Mouse (Mus musculus): Measurements from ENCODE around the gene Defa21.
"Not testable (repeated sequence)": the region's sequence is repeated elsewhere in the genome, so short reads cannot be mapped to it uniquely, and the experiment has no call there.

Gene Defa21

DNA sequence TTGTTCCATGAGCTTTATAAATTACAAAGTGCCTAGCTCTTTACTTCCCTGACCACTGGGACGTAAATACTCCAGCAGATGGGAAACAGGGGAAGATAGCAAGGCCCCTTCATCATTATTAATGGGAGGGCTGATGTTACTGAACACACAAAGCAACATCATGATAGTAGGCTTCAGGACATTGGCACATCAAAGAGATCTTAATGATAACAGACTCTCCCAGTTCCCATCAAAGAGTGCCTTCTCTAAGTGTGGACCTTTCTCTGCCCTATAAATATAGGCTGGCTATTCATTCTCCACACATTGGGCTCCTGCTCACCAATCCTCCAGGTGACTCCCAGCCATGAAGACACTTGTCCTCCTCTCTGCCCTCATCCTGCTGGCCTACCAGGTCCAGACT is at the start of gene Defa21:
TSS of gene Defa21 (plus strand) at position 301 of the 400 bp plus-strand sequence.
- ATAC-seq (ENCODE audit: insufficient number of reproducible peaks, low FRiP score, low TSS enrichment) = not testable (repeated sequence)

DNA sequence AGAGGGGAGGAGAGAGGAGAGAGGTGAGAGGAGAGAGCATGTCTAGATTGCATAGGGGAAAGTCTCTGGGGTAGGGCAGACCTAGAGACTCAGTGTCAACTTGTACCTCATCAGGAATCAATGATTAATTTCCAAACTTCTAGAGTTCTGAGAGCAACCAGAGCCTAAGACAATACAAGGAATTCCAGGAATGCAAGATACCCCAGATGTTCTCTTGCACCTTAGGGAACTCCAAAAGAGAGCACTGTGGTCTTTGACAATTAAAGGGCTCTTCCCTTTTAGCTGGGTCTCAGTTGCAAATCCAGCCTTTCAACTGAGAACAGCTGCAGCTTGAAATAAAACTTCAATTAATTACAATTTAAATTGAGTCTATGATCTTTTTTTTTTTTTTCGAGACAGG is 45.5 kb upstream of the Defa21 start:
- no peak for ATAC-seq (ENCODE audit: insufficient number of reproducible peaks, low FRiP score, low TSS enrichment)

- ATAC-seq (ENCODE audit: insufficient number of reproducible peaks, low FRiP score, low TSS enrichment) = not testable (repeated sequence)
Observed at GRCm38 (mm10) chr8:20994042-20994441, 31.3 kb upstream of the Defa21 start.

DNA sequence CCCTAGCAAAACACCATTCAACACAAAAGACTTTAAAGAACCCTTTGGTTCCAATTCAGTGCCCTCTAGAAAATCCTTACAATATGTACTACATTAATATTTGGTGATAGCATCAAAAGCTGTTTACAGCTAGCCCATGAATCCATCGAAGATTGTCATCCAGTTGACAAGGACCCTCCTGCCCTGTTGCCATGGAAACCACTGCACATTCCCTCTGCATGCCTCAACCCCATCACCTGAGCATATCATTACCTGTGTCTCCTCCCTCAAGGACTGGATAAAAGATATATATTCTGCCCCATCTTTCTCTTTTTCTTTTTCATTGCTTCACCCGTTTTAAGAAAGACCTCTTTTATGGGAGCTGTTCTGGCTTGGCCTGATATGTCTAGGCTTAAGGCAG is 28.6 kb upstream of the Defa21 start:
- no peak for ATAC-seq (ENCODE audit: insufficient number of reproducible peaks, low FRiP score, low TSS enrichment)

- no peak for ATAC-seq (ENCODE audit: insufficient number of reproducible peaks, low FRiP score, low TSS enrichment)
Observed at GRCm38 (mm10) chr8:20997291-20997690, 28.1 kb upstream of the Defa21 start.

DNA sequence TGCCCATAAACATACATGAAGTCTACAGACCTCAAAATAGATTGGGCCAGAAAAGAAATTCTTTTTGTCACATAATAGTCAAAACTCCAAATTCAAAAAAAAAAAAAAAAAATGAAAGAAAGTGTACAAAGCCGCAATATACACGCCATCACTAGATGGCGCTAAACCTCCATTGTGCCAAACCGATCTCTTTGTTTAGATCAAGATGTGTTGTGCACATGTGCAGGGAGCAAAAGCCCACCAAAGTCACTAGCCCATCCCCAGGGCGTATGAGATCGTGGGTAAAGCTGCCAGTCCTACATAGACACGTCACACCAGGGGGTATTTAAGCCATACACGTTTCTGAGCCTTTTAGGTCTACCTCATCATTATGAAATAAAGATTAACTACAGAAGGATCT is 24.2 kb upstream of the Defa21 start:
- no peak for ATAC-seq (ENCODE audit: insufficient number of reproducible peaks, low FRiP score, low TSS enrichment)

DNA sequence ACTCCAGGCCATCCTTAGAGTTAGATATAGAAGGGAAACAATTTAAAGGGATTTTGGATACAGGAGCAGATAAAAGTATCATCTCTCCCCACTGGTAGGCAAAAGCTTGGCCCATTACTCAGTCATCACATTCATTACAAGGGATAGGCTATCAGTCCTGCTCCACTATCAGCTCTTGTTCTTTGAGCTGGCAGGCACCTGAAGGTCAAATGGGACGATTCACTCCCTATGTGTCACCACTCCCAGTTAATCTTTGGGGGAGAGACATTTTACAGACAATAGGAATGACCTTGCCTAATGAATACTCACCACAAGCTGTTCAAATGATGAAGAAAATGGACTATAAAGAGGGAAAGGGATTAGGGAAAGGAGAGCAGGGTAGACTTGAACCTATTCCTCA is 18.5 kb upstream of the Defa21 start:
- no peak for ATAC-seq (ENCODE audit: insufficient number of reproducible peaks, low FRiP score, low TSS enrichment)

- ATAC-seq (ENCODE audit: insufficient number of reproducible peaks, low FRiP score, low TSS enrichment) = not testable (repeated sequence)
Observed at GRCm38 (mm10) chr8:21008578-21008977, 16.8 kb upstream of the Defa21 start.

- ATAC-seq (ENCODE audit: insufficient number of reproducible peaks, low FRiP score, low TSS enrichment) = not testable (repeated sequence)
Observed at GRCm38 (mm10) chr8:21010548-21010947, 14.8 kb upstream of the Defa21 start.

- ATAC-seq (ENCODE audit: insufficient number of reproducible peaks, low FRiP score, low TSS enrichment) = not testable (repeated sequence)
Observed at GRCm38 (mm10) chr8:21054747-21055146, 29.4 kb downstream of the Defa21 start, which contains the start of gene Defa23. Gene Defa23 (plus strand): TSS chr8:21055047.

GRCm38 (mm10) chr8:21064738-21065137 is 39.4 kb downstream of the Defa21 start, which contains the start of gene Defa35:
Gene Defa35 (plus strand): TSS chr8:21065038.
- ATAC-seq (ENCODE audit: insufficient number of reproducible peaks, low FRiP score, low TSS enrichment) = not testable (repeated sequence)
